Mouse (Mus musculus) yolk sac, embryonic 10.5 days (tissue): ENCODE data around the gene Pou6f2.

Source experiments
- DNase-seq: peaks from one replicate; pipeline ENCODE4 v3.0.0-alpha.2; 2017; ENCODE audit warnings: low spot score

Gene Pou6f2

DNA sequence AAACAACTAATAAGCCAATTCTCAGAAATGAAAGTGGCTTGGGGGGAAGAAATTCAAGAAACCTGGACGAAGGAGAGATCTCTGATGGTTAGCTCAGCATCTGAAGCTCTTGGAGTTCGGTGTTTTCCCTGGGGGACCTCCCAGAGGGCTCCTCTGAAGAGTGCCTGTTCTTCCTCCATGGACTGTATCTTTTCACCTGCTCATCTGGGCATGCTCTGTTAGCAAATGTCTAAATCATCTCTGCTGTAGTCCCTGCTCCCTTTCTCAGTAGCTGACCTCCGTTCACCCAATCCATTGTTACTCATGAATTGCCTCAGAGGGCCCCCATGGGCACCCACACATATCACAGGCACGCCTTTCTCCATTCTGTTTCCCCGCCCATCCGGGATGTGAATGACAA is at the start of gene Pou6f2:
Gene Pou6f2, minus strand, starts transcription at position 101 of the 400 bp plus-strand sequence.
- DNase-seq: no peak

DNA sequence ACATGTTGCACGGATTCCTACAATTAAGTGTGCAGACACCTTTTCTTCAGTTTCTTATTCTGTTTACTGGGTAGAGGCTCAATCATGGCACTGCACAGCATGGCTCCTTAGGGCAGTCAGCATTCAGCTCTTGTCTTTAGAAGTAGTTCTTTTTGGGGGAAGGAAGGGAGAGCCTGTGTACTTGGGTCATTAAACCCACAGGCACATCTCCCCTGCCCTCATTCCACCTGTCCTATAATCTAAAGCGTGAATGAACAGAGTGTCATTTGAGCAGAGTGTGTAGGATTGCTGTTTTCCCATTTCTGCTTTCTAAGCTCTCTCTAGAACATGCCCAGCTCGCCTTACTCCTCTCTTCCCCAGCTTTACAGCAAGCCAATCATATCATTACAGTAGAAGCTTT is 42.4 kb upstream of the Pou6f2 start:
- no peak for DNase-seq

DNA sequence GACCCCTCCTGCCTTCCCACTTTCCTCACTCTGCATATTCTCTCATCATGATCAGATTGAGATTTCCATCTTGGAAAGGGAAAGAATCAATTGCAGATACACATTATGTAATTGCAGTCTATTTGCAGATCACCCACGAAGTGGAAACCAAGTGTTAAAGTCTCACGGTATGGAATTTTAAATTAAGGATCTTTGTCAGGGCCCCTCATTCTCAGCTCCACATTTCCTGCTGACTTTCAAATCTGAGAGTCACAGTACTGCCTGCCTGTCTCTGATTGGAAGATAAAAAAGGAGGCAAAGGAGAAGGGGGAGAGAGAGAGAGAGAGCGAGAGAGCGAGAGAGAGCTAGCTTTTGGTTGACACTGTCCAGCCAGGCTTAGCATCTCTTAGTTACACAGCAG is 9.8 kb downstream of the Pou6f2 start:
- DNase-seq: no peak

DNA sequence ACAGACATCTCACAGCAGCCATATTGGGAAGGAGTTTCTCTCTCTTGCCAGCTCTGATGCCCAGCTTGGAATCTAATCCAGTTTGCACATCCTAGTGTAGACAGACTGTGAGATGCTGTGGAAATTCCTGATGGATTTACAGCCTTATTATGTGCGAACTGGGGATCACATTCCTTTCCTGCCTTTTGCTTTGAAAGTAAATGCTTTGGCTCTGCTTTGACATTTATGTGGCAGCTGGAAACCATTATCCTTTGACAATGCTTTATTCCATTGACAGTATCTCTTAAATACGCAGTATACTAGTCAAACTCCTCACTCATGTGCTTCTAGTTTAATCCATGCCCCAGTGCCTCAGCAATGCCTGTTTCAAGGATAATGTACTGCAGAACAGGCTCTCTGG is 34.1 kb downstream of the Pou6f2 start:
- DNase-seq: no peak

DNA sequence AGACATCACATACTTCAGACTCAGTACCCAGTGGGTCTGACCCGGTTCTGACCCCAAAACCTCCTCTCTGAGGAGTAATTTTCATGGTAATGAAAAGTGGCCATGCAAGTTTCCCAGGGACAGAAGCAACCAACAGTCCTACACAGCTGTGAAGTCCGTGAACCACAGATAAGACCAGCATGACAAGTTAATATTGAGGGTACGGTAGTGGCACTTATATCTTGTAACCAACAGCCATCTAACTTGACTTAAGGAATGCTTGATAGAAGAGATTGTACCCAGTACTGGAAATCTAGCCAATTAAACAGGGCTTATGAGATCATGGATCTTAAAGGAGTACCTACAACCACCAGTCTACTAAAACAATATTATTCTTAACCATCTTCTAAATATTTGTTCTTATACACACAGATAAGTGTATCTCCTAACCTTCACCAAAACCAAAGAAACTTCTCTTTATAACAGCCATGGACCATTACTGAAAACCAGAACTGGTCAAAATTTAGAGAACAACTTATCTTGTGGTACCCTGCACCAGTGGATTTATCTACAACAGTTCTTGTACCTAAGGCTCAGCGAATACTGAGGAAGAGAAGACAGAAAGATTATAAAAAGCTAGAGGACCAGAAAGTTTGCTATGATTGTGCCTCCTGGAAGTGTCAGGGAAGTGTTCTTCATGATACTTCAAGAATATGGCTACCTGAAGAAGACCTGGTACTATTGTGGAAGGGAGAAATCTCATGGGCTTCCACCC is 52.7 kb downstream of the Pou6f2 start:
- no peak for DNase-seq

DNA sequence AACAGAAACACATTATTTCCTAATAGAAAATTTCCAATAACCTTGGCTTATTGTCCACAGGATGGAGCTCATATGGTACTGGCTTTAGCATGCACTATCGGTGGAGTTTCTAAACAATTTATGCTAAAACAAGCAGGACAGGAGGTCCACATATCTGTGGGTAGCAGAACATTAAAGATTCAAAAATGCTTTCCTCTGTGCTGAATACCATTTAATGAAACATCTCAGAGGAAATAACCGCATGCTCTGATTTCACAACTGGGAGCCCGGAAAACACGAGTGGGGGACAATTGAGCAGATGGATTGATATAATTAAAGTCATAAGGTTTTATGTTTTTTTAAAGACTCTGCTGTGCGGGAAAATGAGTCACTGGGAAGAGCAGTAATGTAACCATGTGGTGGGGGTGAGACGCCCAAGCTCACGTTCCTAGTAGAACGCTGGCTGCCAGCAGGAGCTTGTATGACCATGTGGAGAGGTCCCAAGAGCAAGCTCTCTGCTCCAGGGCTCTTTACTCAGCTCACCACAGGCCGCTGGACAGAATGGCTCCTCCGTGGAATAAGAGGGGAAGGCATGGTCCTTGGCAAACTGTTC is 58.5 kb downstream of the Pou6f2 start:
- no peak for DNase-seq

DNA sequence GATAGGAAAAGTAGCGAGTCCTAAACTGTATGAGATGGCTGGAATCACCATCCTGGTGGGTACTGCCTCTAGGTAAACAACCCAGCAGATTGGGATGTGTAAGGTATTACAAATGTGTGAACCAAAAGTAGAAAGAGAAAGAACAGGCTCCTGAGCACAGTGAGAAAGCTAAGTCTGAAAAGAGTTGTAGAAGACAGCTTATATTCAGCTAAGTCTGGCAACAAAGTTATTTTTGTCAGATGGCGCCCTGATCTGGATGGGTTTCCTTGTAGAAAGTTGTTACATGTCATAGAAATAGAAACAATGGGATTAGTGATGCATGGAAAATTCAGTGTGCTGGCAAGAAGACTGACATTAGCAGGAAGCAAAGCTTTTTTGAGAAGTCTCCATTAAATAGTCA is 59.5 kb downstream of the Pou6f2 start:
- DNase-seq: no peak

DNA sequence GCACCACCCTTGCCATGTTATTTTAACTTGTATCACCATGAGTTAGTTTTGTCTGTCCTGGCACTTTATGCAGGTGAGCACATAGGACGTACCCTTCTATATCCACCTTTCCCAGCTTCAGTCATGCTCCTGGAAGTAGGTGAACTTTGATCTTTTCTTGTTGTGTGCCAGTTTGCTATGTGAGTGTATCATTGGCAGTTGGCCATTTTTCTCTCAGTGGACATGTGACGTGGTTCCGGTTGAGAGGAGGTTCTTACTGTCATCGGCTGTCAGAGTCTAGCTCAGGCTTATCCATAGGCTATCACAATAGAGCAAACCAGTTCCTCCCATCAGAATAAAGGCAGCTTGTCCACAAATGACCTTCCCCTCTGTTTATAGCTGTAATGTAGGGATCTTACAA is 63.5 kb downstream of the Pou6f2 start:
- no peak for DNase-seq

DNA sequence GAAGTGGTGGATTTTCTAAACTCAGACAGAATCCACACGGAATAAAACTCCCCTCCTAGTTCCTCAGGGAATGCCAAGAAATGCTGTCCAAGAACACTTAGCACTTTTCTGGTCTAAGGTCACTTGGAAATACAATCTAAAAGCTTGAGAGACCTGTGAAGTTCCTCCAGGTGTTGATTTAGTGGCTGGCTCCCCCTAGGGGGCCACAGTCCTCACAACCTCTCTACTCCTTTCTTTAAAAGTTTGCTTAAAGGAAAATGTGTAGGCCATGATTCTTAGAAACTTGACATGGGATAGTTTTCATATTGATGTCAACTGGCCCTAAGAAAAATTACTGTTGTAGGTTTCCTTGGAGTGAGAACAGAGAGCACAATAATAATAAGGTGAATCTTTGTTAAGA is 64.9 kb downstream of the Pou6f2 start:
- no peak for DNase-seq

DNA sequence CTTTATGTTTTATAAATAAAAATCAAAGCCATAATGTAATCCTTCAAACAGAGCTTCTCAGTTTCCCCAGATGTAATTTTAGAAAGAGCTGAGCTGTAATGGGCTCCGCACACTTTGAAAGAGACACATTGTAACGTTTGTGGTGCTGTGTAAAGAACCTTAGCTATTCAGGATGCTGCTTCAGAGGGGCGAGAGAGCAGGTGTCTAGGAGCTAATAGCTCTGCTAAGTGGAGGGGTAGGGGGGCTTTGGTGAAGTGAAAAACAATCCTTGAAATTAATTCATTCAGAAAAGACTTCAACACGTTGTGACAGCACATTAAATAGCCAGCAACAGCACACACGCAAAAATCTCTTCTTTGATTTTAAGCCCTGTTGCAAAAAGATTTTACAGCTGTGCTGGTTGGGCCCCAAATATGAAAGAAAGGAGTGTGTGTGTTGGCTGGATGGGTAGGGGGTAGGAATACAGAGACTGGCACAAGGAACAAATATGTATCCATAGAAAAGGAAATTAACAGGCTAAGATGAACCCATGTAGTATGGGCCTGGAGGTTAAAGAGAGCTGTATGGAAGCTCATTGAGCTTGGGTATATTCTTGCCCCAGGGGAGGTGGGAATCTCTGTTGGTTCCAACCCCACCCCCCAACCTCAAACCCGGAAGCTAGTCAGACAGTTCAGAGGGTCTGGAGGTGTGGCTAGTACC is 73.4 kb downstream of the Pou6f2 start:
- DNase-seq: no peak

DNA sequence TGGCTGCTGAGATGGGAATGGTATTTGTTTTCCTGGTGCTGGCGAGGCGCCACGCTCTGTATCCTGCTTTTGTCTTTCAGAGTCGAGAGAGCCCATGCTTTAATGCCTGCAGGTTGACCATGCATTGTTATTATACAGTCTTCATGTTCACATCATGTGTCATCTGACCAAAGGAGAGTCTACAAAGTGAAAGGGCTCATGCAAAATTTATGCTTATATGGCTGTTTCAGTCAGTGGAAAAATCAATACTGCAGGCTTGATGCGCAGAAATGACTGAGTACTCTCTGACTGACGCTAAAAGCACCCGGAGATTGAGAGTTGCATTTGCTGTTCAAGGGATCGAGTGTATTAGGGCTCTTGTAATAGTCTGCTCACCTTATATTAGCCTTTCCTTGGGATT is 74.1 kb downstream of the Pou6f2 start:
- no peak for DNase-seq

DNA sequence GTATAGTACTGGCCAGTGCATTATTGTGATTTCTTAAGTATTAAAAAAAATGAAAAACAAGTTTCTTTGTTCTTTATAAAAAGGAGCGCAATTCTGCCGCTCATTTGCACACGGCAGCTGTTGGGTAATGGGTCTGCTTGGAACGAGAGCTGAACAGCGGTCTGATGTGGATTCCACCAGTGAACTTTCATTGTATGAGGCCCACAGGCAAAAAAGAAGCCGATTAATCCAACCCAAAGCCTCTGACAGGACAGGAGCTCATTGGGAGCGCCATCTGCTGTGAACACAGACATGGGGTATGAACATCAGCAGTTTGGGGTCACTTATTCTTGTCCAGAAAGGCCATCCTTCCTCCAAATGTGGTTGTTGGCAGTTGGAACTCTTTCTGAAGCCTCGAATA is 84.9 kb downstream of the Pou6f2 start:
- no peak for DNase-seq

DNA sequence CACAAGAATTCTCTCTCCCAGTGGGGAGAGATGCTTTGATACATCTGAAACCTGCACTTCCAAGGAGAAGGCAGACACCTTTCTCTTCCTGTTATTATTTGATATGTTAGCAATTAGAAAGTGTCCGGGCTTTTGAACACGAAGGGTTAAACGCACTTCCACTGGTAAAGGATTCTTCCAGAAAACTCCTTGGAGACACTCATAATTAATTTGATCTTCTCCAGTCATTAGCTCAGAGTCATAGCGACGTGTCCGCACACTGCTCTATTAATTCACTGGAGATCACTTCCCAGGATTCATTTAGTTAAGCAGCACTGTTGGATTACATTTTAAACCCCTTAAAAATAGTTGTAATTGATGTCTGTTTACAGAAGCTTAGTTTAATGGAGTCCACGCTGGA is 88.5 kb downstream of the Pou6f2 start:
- no peak for DNase-seq

DNA sequence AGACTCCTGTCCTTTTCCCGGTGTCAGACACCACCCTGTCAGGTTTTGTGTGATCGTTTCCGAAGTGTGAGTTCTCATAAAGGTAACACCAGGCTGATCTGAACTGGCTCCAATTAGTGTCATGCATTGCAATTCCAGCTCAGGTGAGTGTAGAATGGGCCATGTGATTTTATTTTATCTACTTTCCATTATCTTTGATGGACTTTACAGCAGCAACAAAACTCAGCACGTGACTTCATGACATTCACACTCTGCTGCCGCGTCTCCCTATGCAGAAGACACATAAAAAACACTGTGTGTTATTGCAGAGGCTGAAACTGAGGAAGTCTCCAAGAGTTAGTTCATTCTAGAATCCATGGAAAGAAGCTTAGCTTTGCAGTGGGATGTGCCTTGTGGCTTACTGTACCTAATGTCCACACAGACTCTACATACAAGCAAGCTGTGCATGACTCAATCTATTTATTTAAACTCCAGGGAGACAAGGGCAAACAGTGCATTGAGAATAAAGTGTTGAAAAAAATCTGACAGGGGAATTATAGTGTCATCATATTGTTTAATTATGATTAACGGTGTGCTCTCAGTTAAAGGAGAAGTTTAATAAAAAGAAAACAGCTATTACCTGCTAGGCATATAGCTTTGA is 90.9 kb downstream of the Pou6f2 start:
- DNase-seq: no peak

DNA sequence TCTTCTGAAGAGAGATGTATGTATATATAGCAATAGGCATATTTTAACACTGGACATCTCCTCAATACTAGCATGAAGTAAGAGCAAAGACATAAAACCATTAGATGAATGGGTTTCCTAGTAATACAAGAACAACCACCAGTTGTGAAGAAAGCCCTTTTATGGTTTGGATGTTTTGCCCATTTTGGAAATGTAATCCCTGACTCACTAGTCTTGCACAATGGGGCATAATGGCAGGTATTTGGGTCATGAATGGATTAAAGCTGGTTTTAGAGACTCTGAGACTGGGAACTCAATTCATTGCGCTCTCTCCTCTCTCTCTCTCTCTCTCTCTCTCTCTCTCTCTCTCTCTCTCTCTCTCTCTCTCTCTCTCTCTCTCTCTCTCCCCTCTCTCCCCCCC is 97.5 kb downstream of the Pou6f2 start:
- DNase-seq: no peak

DNA sequence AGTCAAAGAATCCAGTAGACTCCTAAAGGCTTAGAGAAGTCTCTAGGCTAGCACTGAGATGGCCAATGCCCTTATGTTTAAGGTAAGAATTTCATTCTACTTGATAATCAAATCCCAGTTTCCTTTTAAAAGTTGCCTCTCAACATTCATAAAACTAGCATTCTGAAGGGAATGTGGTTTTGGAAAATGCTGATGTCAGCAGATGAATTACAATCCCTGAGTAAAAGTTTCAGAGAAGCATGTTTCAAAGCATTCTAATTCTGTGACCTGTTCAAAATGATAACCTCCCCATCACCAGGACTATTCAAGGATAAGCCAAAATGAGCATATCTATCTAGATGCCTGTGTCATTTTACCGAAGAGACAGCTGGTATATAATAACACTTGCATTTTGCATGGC is 104.0 kb downstream of the Pou6f2 start:
- no peak for DNase-seq

DNA sequence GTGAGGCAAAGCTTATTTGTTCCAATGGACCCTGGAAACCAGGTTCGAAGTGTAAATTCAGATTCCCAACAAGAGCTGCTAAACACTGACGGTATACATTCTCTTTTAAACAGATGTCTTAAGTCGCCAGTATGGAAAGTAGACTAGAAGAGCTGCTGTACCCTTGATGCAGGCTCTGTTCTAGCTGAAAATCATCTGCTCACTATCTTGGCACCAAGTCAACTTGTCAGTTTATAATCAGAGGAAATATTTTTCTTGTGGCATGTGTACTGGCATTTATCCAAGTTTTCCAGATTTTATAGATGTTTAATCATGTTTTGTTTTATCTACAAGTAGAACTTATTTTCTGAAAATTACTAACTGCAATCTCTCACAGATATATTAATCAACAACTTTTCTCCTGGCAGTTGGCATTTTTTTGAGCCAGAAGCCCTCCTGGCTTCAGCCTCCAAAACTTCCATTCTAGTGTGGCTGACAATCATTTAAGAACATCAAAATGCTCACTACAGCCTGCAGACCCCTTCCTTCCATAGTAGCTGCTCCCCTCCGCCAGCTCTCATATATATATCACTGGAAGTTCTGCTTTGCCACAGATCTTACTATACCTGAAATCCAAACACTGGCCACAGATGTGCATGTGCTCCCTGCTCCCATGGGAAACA is 107.1 kb downstream of the Pou6f2 start:
- no peak for DNase-seq

DNA sequence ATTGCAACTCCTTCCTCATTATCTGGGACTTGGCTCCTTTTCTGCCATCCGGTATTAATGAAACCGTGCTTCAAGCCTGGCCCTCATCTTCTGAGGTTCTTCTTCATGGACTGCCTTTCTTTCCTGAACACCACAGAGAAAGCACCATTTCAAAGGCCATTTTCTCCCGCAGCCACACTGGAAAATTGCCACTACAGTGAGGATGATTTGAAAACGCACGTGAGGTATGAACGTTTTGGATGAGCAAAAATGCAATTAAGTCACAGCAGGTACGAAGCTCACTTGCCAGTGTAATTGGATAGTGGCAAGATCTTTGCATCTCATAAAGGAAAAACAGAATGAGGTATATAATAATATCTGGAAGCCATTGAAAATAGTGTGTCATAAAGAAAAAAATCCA is 110.0 kb downstream of the Pou6f2 start:
- DNase-seq: no peak

DNA sequence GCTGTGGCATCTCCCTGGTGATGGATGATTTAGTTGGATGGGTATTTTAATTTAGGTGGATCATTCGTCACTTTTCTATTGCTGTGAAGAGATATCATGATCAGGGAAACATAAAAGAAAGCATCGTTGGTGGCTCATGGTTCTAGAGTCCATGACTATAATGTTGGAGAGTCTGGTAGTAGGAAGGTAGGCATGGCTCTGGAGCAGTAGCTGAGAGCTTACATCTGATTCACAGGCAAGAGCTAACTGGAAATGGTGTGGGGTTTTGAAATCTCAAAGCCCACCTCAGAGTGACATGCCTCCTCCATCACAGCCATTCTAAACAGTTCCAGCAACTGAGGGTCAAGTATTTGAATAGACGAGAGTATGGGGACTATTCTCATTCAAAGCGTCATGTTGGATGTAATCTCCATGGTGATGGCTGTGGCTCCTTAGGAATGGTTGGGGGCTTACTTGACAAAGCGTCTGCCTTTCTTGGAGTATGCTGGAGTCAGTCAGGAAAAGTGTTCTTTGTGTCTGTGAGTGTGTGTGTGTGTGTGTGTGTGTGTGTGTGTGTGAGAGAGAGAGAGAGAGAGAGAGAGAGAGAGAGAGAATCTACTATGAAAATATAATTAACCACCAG is 115.0 kb downstream of the Pou6f2 start:
- DNase-seq: no peak

DNA sequence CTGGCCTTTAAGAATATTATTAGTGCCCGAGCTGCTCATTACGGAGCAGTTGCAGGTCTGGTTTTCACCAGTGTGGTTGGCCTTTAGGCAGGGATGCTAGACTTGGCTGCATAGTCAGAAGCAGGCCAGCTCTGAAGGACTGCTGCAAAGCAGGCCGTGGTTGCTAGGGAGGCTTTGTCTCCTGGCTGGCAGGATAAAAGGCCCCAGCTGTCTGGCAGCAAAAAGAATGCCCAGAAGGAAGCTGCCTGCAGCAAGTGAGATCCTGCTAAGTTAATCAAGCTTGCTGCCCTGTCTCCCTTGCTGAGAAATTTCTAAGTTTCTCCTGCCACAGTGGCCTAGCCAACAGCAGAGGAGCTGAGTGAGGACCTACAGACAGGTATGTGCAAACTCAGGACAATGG is 116.4 kb downstream of the Pou6f2 start:
- DNase-seq: no peak

DNA sequence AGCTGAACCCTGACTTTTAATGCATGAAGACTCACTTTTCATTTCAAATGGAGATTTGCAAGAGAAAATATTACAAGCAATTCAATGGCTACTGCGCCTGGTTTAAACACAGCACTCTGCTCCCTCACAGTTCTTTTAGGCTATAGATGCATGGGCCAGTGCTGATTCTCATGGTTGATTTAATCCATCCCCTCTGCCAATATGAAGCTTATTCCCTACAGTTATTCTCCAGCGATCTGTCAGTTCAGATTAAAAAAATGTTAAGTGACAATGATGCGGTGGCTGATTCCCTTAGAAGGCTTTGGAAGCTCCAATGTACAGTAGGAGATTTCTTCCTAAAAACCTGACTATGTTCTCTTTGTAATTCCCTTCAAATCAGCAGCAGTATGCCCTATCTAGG is 144.4 kb downstream of the Pou6f2 start:
- no peak for DNase-seq
